Comparison of ENCODE assay signal across 9 mouse cellular contexts in genomic region chr5:99669971-99670571, GRCm38 (mm10). TPM values are rescaled to one million over a fixed set of nuclear protein-coding genes. Genes with fewer than 3 reads are reported as not detected.
DNase-seq lines count a peak whose midpoint lies in the region; ATAC-seq lines count a peak whose summit lies in the region.
"Had no signal": no experiment of that assay in that cellular context is flagged by ENCODE, and none has a peak within 500 bp of the region (broad histone marks: within the 10 kb centered on the region; RNA-seq: fewer than 3 reads in every experiment).

No protein-coding gene starts in this region.

- H3K36me3 ChIP-seq in neural tube, embryonic 13.5 days, result no peaks in the 10 kb centered on the region
- H3K36me3 ChIP-seq in liver, embryonic 12.5 days, result no peaks in the 10 kb centered on the region
- no peaks in the 10 kb centered on the region for H3K36me3 ChIP-seq in forebrain, embryonic 12.5 days (replicated peaks)
- H3K36me3 ChIP-seq: forebrain, embryonic 10.5 days had no signal

- no peak overlapping the region for H3K4me3 ChIP-seq in neural tube, embryonic 13.5 days
- no peak overlapping the region for H3K4me3 ChIP-seq in liver, embryonic 12.5 days
- H3K4me3 ChIP-seq in forebrain, embryonic 12.5 days (replicated peaks), result no peak overlapping the region
- H3K4me3 ChIP-seq: forebrain, embryonic 10.5 days had no signal

- no peak for ATAC-seq in neural tube, embryonic 13.5 days (ENCODE audit: low read depth)
- peak; percentile 49; the same call in 1 of the 2 replicates for ATAC-seq in liver, embryonic 12.5 days
- ATAC-seq in forebrain, embryonic 12.5 days (ENCODE audit: low FRiP score), result no peak

- no peaks in the 10 kb centered on the region for H3K27me3 ChIP-seq in neural tube, embryonic 13.5 days
- H3K27me3 ChIP-seq in liver, embryonic 12.5 days (replicated peaks), result no peaks in the 10 kb centered on the region
- H3K27me3 ChIP-seq in forebrain, embryonic 12.5 days, result no peaks in the 10 kb centered on the region

- DNase-seq in adrenal gland, postnatal 36 days, result peak; percentile 7 to 8
- DNase-seq in adrenal gland, postnatal 4 days (ENCODE audit: low spot score in 2 of 2), result no peak
- DNase-seq in neural tube, embryonic 10.5 days (ENCODE audit: extremely low spot score, low spot score), result no peak
- DNase-seq in yolk sac, embryonic 10.5 days (ENCODE audit: low spot score), result peak; percentile 16
- DNase-seq in ovary, postnatal 14 days (ENCODE audit: low spot score), result no peak

- no peak overlapping the region for H3K9ac ChIP-seq in neural tube, embryonic 13.5 days
- no peak overlapping the region for H3K9ac ChIP-seq in liver, embryonic 12.5 days
- H3K9ac ChIP-seq in forebrain, embryonic 12.5 days, result no peak overlapping the region

- H3K27ac ChIP-seq in neural tube, embryonic 13.5 days (replicated peaks), result peak overlapping the region; percentile 49
- H3K27ac ChIP-seq in liver, embryonic 12.5 days, result no peak overlapping the region
- no peak overlapping the region for H3K27ac ChIP-seq in forebrain, embryonic 12.5 days
- H3K27ac ChIP-seq: forebrain, embryonic 10.5 days had no signal

- peaks cover 7% of the 10 kb centered on the region; the same call in 1 of the 2 replicates for H3K4me1 ChIP-seq in neural tube, embryonic 13.5 days (replicated peaks)
- H3K4me1 ChIP-seq in liver, embryonic 12.5 days, result peaks cover 9% of the 10 kb centered on the region; the same call in 1 of the 2 replicates
- no peaks in the 10 kb centered on the region for H3K4me1 ChIP-seq in forebrain, embryonic 12.5 days

- H3K4me2 ChIP-seq in neural tube, embryonic 13.5 days, result no peak overlapping the region
- H3K4me2 ChIP-seq in liver, embryonic 12.5 days, result no peak overlapping the region
- no peak overlapping the region for H3K4me2 ChIP-seq in forebrain, embryonic 12.5 days

- 74% methylated on average over 9 of the region's 9 CpGs for WGBS in neural tube, embryonic 13.5 days
- WGBS in liver, embryonic 12.5 days (ENCODE audit: insufficient replicate concordance), result 26% methylated on average over 9 of the region's 9 CpGs
- WGBS in forebrain, embryonic 12.5 days, result 81% methylated on average over 9 of the region's 9 CpGs

- H3K9me3 ChIP-seq in neural tube, embryonic 13.5 days, result no peaks in the 10 kb centered on the region
- no peaks in the 10 kb centered on the region for H3K9me3 ChIP-seq in liver, embryonic 12.5 days (replicated peaks)
- H3K9me3 ChIP-seq in forebrain, embryonic 12.5 days, result no peaks in the 10 kb centered on the region
- H3K9me3 ChIP-seq: forebrain, embryonic 10.5 days had no signal

RNA-seq across cellular contexts. Expression of gene Rasgef1b, which starts 58.8 kb away (rescaled TPM):
- 10 to 100 TPM; 11.9 to 15.1 TPM for total RNA-seq in adrenal gland, postnatal 36 days (2021)
- total RNA-seq in adrenal gland, postnatal 4 days (2021), result 10 to 100 TPM in 1 of 2 experiments, 1 to 10 TPM in 1; 9.1 to 10.1 TPM
- 66.1 and 71.5 TPM in 2 replicates for polyA plus RNA-seq in neural tube, embryonic 13.5 days (2015; fragmentation: Nextera tagmentation; extraction: Ambion mirVana)
- 4.7 and 6.3 TPM in 2 replicates for polyA plus RNA-seq in liver, embryonic 12.5 days (2016; fragmentation: Nextera tagmentation; extraction: Ambion mirVana)
- polyA plus RNA-seq in forebrain, embryonic 12.5 days (2016; fragmentation: Nextera tagmentation; extraction: Ambion mirVana), result 36.6 and 36.9 TPM in 2 replicates

Comparison
In these comparisons a context has a peak if more than half of its experiments do, and no peak if none do; other contexts are left out.
1. DNase-seq: peak in adrenal gland, postnatal 36 days (2 of 2) and yolk sac, embryonic 10.5 days (single experiment); none in adrenal gland, postnatal 4 days (0 of 2), neural tube, embryonic 10.5 days (single experiment) and ovary, postnatal 14 days (single experiment).